Mouse (Mus musculus) testis, postnatal 14 days (tissue): ENCODE measurements around the gene Tmc4.
A peak's percentile ranks its signal among the peaks of the same experiment; 100 is the strongest.

Experiments
- DNase-seq: peaks from one replicate; pipeline ENCODE4 v3.0.0; 2021; ENCODE audit warnings: low spot score

Gene Tmc4

GRCm38 (mm10) chr7:3630478-3630815 lies 46.9 kb downstream of the Tmc4 start:
- no peak for DNase-seq

GRCm38 (mm10) chr7:3629543-3630477 lies 47.5 kb downstream of the Tmc4 start, which contains the start of the genes Tfpt and Prpf31:
Tfpt (minus strand) TSS chr7:3629929.
Prpf31 (plus strand) TSS chr7:3629985.
- peak; percentile 92 for DNase-seq

- no peak for DNase-seq
These were observed 48.3 kb downstream of the Tmc4 start for GRCm38 (mm10) chr7:3629030-3629429.

GRCm38 (mm10) chr7:3617242-3617995 lies 59.9 kb downstream of the Tmc4 start, which contains the start of gene Ndufa3:
Ndufa3 (plus strand) TSS chr7:3617373.
- DNase-seq, result peak; percentile 88

- DNase-seq, result no peak
These were observed 60.7 kb downstream of the Tmc4 start for GRCm38 (mm10) chr7:3616389-3617241.

GRCm38 (mm10) chr7:3616057-3616388 lies 61.3 kb downstream of the Tmc4 start, which contains the start of gene Oscar:
Oscar (minus strand) TSS chr7:3616157.
- no peak for DNase-seq
